Mouse (Mus musculus): ENCODE data around the gene Vwa8. TPM values are rescaled to one million over a fixed set of nuclear protein-coding genes. Genes with fewer than 3 reads are reported as not detected.
"Not testable (repeated sequence)": the region's sequence is repeated elsewhere in the genome, so short reads cannot be mapped to it uniquely, and the experiment has no call there.

Vwa8 gene
- total RNA-seq, 4 experiments from 2014 or later: 168 to 243 (median 193) TPM

DNA sequence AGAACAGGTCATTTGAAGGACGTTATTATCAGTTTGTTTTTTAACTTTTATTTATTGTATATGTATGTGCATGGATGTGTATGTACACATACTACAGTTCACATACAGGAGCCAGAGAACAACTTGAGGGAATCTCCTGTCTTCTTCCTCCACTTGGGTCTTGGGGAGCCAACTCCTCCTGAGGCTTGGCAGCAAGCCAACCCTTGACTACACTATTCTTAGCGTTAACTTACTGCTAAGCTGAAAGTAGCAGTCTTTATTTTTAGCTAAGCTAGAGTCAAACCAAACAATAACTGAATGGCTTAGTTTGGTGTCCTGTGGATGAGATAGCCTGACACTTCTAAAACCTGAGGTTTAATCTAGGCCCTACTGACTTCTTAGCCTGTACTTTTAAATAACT is 135.4 kb downstream of the Vwa8 start:
- peak; percentile 37 for DNase-seq (ENCODE audit: low spot score)

DNA sequence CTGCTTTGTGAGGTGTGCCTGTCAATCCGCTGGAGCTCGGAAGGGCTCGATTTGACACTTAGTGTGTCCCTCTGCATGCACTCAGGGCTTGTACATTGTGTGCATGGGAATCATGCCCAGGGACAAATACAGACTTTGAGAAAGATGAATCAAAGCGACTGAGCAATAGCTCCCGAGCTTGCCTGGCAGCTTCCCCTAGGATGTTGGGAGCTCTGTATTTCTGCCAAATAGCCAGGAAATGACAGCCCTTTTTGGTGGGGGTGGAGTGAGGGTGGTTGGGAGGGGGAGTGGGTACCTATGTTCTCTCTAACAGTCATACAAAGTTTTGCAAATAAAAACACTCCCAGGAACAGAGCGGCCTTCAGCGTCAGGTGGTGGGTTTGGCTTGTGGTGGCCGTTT is 138.7 kb downstream of the Vwa8 start:
- no peak for DNase-seq (ENCODE audit: low spot score)

DNA sequence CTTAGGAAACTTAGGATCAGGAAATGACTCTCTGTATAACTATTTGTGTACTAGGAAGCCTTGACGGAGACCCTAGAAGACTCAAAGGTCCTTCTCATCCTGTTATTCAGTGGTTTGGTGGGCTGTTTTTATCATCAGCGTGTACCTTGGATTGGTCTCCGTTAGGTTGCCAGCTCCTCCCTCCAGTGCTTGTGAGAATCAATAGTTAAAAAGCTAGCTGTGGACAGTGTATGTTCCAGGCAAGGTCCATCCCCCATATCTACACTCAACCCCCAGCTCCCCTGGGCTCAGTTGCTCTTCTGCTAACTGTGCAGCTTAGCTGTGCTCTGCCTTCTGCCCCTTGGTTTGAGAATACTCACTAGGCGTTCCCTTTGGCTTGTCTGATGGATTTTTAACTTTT is 143.6 kb downstream of the Vwa8 start:
- DNase-seq (ENCODE audit: low spot score): peak; percentile 45

DNA sequence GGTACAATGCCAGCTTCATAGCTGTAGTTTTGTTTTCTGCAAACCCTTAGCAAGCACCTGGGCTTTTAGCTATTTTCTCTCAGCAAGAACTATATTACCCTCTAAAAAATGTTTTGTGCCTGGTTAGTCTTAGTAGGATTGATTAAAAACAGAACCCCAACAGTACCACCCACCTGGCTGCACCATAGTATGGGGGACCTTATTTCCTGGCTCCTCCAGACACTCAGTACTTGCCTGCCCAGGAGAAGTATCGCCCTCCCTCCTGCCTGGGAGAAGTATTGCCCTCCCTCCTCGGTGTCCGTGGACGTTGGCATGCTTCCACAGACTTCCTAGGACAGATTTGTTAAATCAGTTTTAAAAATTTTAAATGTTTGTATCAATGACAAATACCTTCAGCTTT is 144.7 kb downstream of the Vwa8 start:
- DNase-seq (ENCODE audit: low spot score): no peak

DNA sequence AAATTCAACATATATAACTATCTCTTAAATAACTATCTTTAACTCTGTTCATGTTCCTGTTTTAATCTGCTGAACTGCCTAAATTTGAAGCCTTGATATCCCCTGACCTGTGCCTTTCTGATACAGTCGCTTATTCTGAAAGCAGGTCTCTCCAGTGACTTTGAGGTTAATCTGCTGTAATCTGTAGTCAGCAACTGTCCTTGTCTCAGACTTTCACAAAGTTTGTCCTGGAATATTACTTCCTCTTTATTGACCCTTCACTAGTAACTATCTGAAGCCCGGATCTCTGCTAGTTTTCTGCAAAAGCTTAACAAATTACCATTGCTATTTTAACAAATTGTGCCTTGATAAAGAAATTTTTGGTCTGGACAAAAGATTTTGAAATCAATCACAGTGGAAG is 147.5 kb downstream of the Vwa8 start:
- DNase-seq (ENCODE audit: low spot score): no peak

DNA sequence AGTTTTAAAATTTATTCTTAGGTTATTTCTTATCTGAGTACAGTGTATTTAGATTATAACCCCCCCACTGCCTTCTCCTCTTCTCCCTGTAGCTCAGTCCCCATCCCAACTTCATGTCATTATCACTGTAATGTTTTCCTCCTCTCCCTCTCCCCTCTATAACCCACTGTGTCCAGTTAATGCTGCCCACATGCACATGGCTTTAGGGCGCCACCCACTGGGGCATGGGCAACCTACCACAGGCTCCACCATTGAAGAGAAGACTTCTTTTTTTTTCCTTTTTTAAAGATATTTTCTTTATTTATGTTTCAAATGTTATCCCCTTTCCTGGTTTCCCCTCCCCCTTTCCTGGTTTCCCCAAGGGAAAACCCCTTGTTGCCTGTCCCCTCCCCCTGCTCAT is 154.7 kb downstream of the Vwa8 start:
- no peak for DNase-seq (ENCODE audit: low spot score)

DNA sequence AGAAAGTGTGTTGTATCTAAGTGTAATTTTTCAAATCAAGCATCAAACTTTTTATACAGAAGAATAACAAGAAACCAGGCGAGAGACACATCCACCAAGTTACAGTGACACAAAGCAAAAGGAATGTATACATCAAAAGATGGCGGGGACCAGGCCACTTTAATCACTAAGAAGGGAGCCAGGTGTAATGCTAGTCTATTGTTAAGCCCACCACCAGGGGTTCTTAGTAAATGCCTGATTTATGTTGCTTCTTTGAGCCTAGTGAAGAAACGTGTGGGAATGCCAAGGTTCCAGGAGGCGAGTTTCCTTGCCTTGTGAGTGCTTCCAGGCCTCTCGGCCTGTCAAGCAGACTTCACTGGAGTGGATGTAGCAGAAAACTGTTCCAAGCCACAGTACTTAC is 168.9 kb downstream of the Vwa8 start:
- DNase-seq (ENCODE audit: low spot score): not testable (repeated sequence)

DNA sequence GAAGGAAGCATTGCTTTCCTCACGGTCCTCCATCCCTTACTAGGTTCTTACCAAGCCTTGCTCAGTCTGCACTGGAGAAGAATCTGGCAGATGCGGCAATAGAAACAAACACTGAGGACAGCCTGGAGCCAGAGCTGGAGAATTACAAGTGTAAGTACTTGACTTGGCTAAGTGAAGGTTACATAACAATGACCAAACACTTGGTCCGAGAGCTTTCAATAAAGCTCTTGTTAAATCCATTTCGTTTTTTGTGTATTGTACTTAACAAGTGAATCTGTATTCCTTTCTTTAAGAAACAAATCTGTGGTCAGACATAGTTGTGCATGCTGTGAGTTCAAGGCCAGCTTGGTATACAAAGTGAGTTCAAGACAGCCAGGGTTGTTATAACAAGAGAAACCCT is 169.7 kb downstream of the Vwa8 start:
- no peak for DNase-seq (ENCODE audit: low spot score)

DNA sequence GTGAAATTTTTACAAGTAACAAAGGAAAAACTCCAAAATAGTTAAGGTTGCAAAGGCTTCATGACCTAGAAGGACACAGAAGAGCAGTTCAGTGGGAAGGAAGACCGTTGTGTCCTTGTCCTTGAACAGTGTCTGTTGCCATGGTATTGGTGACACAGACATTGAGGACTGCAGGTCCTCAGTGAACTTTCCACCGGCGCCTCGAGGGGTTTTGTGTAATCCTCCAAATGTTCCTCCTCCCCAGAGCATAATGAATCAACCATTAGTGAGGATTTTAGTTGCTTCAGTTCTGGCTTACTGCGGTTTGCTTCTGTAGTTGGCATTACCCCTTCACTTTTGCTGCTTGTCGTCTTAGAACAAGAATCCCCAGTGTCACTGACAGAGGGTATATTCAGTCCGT is 172.9 kb downstream of the Vwa8 start:
- no peak for DNase-seq (ENCODE audit: low spot score)

DNA sequence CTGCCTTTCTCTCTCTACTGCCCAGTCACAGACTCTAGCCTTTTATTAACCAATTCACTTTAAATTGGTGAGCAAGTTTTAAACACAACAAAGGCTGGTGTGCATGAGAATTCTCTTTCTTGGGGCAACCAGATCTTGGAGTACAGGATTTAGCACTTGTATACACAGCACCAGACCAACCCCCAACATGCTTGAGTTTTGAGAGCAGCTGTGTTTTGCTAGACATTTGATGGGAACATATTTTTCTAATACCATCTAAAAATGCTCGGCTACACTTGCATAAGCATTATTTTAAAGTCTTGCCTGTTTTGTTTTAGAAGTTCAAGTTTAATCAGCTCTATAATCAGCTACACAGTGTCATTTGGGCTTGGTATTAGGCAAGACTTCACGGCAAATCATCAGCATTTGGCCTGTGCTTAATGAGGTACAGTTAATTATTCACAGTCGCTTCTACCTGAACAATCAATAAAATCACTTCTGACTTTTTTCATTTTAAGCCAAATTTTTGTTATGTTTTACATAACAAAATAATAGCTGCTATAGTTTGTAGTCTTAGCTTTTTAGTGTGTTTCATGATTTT is 180.2 kb downstream of the Vwa8 start:
- DNase-seq (ENCODE audit: low spot score): no peak

DNA sequence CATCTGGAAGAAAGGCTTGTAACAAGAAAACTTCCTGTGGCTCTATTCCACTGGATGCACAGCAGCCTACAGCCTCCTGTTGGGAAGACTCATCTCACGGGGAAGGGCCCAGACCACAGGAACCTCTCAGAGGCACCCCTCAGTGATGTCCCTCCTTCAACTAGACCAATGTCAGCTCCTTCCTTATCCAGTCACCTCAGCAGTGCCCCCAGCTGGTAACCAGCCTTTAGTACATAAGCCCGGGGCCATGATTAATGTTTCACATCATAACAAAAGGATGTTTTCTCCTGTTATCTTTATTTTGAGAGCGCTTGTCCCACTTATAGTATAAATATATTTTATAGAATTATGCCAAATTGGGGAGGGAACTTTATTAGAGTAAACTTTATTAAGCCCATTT is 181.9 kb downstream of the Vwa8 start:
- no peak for DNase-seq (ENCODE audit: low spot score)

DNA sequence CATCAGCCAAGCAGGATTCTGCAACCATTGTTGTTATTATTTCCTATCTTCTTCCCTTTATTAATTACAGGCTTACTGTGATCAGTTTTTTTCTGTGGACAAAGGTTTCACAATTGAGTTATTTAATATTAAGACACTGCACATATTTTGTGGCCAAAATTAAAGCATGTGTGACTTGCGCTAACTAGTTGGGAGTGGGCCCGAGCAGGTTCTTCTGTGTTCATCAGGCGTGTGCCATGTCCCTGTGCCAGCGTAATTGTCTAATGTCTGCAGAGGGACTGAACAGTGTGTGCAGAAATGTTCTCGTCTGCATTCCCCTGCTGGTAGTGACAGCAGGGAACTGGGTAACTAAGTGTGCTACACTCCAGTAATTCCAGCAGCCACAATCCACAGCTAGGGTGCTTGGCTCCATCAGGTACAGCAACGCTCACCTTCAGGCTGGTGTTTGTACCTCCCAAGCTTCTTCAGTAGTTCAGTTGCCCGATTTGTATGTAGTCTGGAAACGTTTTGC is 182.4 kb downstream of the Vwa8 start:
- no peak for DNase-seq (ENCODE audit: low spot score)

DNA sequence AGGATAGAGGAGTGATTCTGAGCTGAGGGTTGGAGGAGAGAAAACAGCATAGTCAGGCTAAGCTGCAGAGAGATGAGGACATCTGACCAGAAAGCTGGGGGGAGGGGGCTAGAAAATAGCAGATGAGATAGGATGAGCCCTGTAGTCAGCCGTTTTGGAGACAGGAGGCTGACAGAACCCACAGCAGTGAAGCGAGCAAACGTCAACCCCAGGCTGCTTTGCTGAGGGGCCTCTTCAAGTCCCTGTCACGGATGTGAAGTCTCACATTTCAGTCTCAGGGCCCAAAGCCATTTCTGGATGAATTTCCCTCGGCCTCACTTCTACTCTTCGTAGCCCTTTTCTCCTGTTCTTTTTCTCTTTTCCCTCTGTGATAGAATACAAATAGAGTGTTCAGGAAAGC is 184.5 kb downstream of the Vwa8 start:
- DNase-seq (ENCODE audit: low spot score): no peak

DNA sequence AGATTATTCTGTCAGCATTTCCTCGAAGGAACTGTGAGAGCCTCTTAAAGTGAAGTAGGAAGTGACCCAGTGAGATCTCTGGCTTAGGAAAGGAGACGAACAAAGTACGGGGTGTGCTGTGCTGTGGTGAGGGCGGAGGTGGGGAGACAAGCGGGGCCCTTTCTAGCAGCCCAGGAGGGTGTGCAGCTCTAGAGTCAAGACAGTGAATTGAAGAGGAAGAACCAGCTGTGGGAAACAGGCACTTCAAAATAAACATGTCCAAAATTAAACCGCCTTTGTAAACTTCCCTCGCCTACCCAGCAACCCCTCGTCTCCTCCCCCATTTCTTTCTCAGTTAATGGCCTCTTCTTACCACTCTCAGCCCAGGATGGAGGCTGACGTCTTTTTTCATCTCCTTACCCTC is 185.7 kb downstream of the Vwa8 start:
- DNase-seq (ENCODE audit: low spot score): peak; percentile 36

DNA sequence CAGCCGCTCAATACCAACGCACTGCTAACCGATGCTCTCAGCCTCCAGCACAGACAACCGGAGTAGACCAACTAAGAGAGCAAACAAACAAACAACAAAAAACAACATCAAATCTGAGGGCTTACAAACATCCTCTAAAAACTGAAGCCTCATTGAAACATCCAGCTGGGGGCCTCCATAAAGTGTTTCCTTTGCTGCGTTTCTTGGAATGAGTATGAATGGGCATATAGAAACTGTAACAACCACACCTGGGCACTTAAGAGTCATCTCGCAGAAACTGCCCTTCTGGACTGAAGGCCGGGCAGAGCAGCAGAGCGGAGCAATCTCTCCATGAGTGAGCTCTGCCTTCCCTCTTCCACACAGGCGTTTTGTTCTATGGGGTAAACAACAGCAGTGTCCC is 186.7 kb downstream of the Vwa8 start:
- no peak for DNase-seq (ENCODE audit: low spot score)

DNA sequence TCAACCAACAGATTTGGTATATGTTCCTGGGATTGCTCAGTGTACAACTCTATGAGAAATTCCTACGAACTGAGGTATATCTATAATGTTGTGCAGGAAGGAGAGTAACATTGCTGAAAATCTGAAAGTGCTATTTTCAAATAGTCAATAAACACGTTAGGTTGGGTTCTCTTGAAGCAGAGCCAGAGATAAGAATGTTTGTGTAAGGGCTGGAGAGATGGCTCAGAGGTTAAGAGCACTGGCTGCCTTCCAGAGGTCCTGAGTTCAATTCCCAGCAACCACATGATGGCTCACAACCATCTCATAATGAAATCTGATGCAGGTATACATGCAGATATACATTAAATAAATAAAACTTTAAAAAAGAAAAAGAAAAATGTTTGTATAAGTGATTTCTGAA is 198.3 kb downstream of the Vwa8 start:
- no peak for DNase-seq (ENCODE audit: low spot score)

DNA sequence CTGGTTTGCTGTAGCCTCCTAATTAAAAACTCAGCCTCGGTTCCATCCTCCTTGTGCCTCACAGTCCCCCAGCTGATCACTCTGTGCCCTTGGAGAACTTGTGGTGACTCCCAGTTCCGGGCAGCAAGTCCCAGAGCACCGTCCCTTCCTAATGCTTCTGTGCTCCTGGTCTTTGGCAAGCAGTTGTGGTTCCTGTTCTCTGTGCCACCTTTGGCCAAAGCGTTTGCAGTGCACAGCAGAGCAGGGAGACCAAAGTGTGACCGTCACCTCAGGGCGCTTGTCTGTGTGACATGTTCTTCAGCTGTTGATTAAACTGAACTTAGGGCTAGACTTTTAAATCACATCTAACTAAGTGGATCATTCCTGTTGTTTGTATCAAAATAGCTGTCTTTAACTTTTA is 199.1 kb downstream of the Vwa8 start:
- DNase-seq (ENCODE audit: low spot score): peak; percentile 5

DNA sequence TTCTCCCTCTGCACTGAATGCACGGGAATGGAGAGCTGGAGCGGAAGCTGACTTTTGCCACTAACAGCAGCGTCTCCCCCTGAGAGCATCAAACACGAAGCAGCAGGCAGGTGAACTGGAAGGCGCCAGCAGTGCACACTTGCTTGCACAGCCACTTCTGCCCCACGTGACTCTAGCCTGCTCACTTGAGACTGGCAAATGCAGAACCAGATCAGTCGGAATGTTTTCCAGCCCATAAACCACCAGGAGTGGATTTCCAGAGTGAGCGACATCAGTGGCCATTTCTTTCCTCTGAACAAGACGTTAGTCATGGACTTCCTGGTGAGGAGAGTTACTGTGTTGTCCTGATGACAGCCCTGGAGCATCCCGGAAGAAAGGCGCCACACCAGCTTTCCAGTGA is 200.7 kb downstream of the Vwa8 start:
- no peak for DNase-seq (ENCODE audit: low spot score)

DNA sequence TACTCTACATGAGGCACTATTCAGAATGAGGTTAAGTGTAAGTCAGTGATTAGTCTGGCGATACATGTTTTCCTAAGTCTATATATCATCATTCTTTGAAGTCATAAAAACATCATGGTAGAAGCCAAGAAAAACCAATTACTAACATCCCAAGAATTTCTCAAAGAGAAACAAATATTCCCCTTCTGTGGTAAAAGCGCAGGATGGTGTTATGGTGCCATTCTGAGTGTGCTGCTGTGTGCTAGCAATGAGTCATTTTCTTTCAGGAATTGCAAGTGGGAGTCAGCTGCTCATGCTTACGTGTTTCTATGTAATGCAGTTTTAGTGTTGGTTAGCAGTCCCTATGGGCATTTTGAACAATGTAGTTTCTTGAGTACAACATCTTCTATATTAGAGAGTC is 216.8 kb downstream of the Vwa8 start:
- no peak for DNase-seq (ENCODE audit: low spot score)

DNA sequence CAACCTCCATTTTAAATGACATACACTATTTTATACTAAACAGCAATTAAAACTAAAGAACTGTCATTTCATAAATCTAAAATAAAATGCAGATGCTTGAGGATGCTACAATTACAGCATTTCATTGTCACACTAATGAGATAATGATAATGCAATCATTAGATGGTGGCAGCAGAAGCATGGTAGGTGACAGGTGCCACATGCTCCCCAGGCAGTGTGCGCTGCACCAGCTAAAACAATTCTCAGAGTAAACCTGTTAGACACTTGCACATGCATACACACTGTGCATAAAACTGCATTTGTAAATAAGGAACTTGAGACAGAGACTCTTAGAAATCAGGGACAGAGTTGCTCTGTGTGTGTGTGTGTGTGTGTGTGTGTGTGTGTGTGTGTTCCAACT is 220.7 kb downstream of the Vwa8 start:
- no peak for DNase-seq (ENCODE audit: low spot score)

DNA sequence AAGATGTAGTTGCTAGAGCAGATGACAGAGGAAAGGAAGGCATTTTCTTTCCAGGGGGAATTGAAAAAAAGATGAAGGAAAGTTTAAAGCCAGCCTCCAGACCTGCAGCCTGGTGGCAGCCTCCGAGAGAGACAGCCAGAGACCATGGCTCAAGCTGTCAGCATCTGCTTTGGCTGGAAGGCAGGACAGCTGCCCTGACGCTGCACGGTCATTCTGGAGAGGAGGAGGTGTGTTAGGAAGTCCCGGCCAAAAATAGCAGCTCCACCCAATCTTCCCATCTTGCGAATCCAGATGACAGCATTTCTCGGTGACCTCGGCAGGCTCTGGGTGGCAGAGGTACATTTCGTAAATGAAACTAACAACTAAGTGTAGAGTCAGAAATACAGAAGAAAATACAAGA is 225.9 kb downstream of the Vwa8 start:
- peak; percentile 35 for DNase-seq (ENCODE audit: low spot score)

DNA sequence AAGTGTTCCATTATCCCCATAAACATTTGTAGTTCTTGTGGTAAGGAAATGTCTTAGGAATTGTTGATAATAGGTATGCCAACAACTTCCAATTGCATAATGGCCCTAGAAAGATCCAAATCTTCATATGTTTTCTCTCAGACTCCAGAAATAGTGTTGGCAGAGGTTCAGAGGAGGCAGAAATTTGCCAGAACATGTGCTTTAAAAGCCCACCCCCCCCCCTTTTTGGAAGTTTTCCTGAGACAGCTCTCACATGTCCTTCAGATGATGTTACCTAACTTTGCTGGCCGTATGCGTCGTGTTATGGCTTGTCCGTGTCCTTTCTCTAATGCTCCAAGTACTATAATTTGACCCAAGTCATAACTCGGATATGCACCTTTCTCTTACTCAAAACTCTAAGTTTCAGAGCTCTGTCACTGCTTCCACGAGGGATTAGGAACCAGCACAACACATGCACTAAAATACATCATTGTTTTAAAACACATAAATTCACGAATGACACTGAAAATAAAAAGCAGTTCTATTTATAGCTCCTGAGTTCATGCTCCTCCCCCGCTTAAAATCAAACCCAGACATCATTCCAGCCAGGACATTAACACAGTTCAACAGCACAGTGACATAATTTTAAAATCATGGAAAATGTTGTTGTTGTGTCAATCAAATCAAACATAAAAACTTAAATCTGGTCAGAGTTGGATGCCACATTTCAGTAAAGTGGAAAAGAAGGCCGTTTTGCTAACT is 227.9 kb downstream of the Vwa8 start:
- peak; percentile 19 for DNase-seq (ENCODE audit: low spot score)

DNA sequence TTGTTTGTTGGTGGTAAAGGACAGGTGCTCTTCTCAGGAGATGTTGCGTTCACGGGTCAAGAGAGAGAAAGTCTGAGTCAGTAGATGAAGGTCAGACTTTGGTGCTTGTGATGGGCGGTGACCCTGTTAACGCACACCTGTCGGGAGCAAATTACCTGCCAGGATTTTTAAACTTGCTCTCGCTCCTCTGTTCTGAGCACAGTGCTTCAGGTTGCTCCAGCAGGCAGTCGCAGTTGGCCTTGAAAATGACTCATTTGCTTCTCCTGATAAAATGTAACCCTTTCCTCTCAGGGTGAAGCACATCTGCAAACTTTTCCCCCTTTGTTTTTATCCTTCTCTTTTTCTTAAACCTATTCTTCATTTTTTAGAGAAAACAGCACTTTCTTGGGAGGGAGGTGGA is 234.7 kb downstream of the Vwa8 start:
- DNase-seq (ENCODE audit: low spot score): no peak

DNA sequence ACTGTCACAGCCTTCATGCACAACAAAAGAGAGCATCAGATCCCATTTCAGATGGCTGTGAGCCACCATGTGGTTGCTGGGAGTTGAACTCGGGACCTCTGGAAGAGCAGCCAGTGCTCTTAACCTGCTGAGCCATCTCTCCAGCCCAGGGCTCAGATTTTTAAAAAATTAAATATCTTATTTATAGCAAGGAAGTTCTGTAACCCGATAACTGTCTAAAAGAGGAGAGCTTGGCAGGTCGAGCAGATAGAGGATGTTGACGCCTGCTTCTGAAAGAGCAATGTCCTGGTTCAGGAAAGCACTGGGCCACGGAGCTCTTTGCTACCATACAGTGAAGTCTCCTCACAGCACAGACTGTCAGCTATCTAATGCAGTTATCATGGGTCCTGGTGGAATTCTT is 237.2 kb downstream of the Vwa8 start:
- DNase-seq (ENCODE audit: low spot score): no peak
